ENCODE assay signal across 9 mouse cellular contexts in the genomic region with DNA sequence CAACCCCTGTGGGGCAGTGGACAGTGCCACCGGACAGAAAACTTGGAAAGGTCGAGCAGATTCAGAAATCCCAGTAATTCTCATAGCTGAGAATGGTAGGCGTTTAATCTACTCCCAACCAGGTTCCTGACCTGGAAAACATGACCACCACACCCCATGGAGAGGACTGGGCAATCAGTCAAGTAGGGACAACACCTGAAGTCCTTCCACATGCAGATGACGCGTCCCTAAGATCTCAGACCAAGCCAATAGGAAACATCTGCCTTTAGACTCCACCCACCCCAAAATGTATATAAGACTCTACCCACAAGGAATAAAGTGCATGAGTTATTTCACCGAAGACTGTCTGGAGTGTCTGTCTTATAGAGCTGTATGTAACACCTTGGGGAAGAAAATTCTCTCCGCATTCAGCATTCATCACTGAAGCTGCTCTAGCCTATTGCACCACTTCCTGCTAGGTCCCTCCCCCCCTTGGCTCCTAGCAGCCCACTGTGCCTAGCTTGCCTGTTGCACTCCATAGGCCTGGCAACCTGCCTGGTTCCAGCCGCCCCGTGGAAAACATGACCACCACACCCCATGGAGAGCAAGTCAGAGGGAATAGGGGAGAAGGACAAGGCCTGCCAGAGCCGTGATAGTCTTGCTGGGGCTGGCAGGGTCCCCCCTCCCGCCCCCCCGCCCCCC. TPM values are rescaled to one million over a fixed set of nuclear protein-coding genes. Genes with fewer than 3 reads are reported as not detected.
DNase-seq lines count a peak whose midpoint lies in the region; ATAC-seq lines count a peak whose summit lies in the region.
"Had no signal": no experiment of that assay in that cellular context is flagged by ENCODE, and none has a peak within 500 bp of the region (broad histone marks: within the 10 kb centered on the region; RNA-seq: fewer than 3 reads in every experiment).

No protein-coding gene starts in this region.

- peak overlapping the region; percentile 53 for H3K4me2 ChIP-seq in heart, embryonic 13.5 days
- peak overlapping the region; percentile 41 for H3K4me2 ChIP-seq in lung, embryonic 16.5 days (ENCODE audit: low read depth, low read length)
- H3K4me2 ChIP-seq in stomach, embryonic 15.5 days, result no peak overlapping the region
- H3K4me2 ChIP-seq: embryonic facial prominence, embryonic 15.5 days had no signal

- H3K9ac ChIP-seq in heart, embryonic 13.5 days, result no peak overlapping the region
- H3K9ac ChIP-seq in lung, embryonic 16.5 days (ENCODE audit: low read length), result no peak overlapping the region
- no peak overlapping the region for H3K9ac ChIP-seq in stomach, embryonic 15.5 days
- H3K9ac ChIP-seq: embryonic facial prominence, embryonic 15.5 days had no signal

- peak overlapping the region; percentile 84 for H3K27ac ChIP-seq in heart, embryonic 13.5 days (replicated peaks)
- H3K27ac ChIP-seq in lung, embryonic 16.5 days (ENCODE audit: low read length), result peak overlapping the region; percentile 71
- H3K27ac ChIP-seq in stomach, embryonic 15.5 days, result 0 out of 2 replicates have a peak overlapping the region, but pooled peaks have one; percentile 48
- H3K27ac ChIP-seq: embryonic facial prominence, embryonic 15.5 days had no signal

- DNase-seq in cerebellum, postnatal 36 days, result peak; percentile 18 to 24
- DNase-seq in cerebellum, adult 11 months, result no peak
- peak; percentile 67 for DNase-seq in adrenal gland, adult 8-10 months
- DNase-seq in kidney, postnatal 36 days, result peak; percentile 90 to 91

- H3K4me1 ChIP-seq in heart, embryonic 13.5 days, result peaks cover 43% of the 10 kb centered on the region
- H3K4me1 ChIP-seq in lung, embryonic 16.5 days (replicated peaks; ENCODE audit: control insufficient read depth, insufficient read depth, low read length), result peaks cover 28% of the 10 kb centered on the region
- peaks cover 4% of the 10 kb centered on the region; the same call in 1 of the 2 replicates for H3K4me1 ChIP-seq in stomach, embryonic 15.5 days

- H3K27me3 ChIP-seq in heart, embryonic 13.5 days (replicated peaks), result 0 out of 2 replicates have a peak, but pooled peaks cover 3% of the 10 kb centered on the region
- H3K27me3 ChIP-seq in lung, embryonic 16.5 days (ENCODE audit: control insufficient read depth, insufficient read depth, low read depth, low read length), result no peaks in the 10 kb centered on the region
- no peaks in the 10 kb centered on the region for H3K27me3 ChIP-seq in stomach, embryonic 15.5 days (replicated peaks)
- H3K27me3 ChIP-seq: embryonic facial prominence, embryonic 15.5 days had no signal

- H3K36me3 ChIP-seq in heart, embryonic 13.5 days, result no peaks in the 10 kb centered on the region
- no peaks in the 10 kb centered on the region for H3K36me3 ChIP-seq in lung, embryonic 16.5 days (ENCODE audit: control insufficient read depth, insufficient read depth, low read length)
- no peaks in the 10 kb centered on the region for H3K36me3 ChIP-seq in stomach, embryonic 15.5 days
- H3K36me3 ChIP-seq: embryonic facial prominence, embryonic 15.5 days had no signal

- H3K4me3 ChIP-seq in heart, embryonic 13.5 days, result peak overlapping the region; percentile 21; the same call in 1 of the 2 replicates
- no peak overlapping the region for H3K4me3 ChIP-seq in lung, embryonic 16.5 days (ENCODE audit: low read length)
- H3K4me3 ChIP-seq in stomach, embryonic 15.5 days (replicated peaks), result no peak overlapping the region
- H3K4me3 ChIP-seq: embryonic facial prominence, embryonic 15.5 days had no signal

- peak; percentile 58; the same call in 1 of the 2 replicates for ATAC-seq in heart, embryonic 13.5 days (ENCODE audit: extremely low read depth, insufficient number of reproducible peaks, low FRiP score, low TSS enrichment)
- ATAC-seq in lung, embryonic 16.5 days (ENCODE audit: low read depth), result peak; percentile 86
- peak; percentile 65; the same call in 1 of the 2 replicates for ATAC-seq in stomach, embryonic 15.5 days (ENCODE audit: insufficient read depth, low FRiP score, low read depth)
- ATAC-seq in erythroblast, adult 5-6 weeks (replicated peaks; ENCODE audit: low FRiP score, poor library complexity, severe bottlenecking), result no peak

- WGBS in heart, embryonic 13.5 days, result 41% methylated on average over 10 of the region's 12 CpGs
- 38% methylated on average over 10 of the region's 12 CpGs for WGBS in lung, embryonic 16.5 days
- 43% methylated on average over 11 of the region's 12 CpGs for WGBS in stomach, embryonic 15.5 days

- no peaks in the 10 kb centered on the region for H3K9me3 ChIP-seq in heart, embryonic 13.5 days
- H3K9me3 ChIP-seq in lung, embryonic 16.5 days (ENCODE audit: control insufficient read depth, low read length), result no peaks in the 10 kb centered on the region
- no peaks in the 10 kb centered on the region for H3K9me3 ChIP-seq in stomach, embryonic 15.5 days
- H3K9me3 ChIP-seq: embryonic facial prominence, embryonic 15.5 days had no signal

RNA-seq across cellular contexts. Expression of a gene that starts 10.9 kb away (rescaled TPM):
- total RNA-seq in adrenal gland, adult 8-10 months (2022), result not detected
- 1.2 and 1.6 TPM in 2 replicates for polyA plus RNA-seq in heart, embryonic 13.5 days (2015; fragmentation: Nextera tagmentation; extraction: Ambion mirVana)
- polyA plus RNA-seq in lung, embryonic 16.5 days (2015; fragmentation: Nextera tagmentation; extraction: Ambion mirVana), result 1.8 and 2.3 TPM in 2 replicates
- polyA plus RNA-seq in stomach, embryonic 15.5 days (2015; fragmentation: Nextera tagmentation; extraction: Ambion mirVana), result 2.7 and 3.1 TPM in 2 replicates
- total RNA-seq in erythroblast, adult 5-6 weeks (2015; ENCODE audit: low replicate concordance), result not detected in 2 replicates
- not detected in 2 replicates for total RNA-seq in erythroblast, adult 5-6 weeks (2017; ENCODE audit: low replicate concordance)

RNA-seq across cellular contexts. Expression of a gene that starts 18.7 kb away (rescaled TPM):
- 10 to 100 TPM; 20.6 to 34.2 (median 24.5) TPM for total RNA-seq in adrenal gland, adult 8-10 months (2022)
- polyA plus RNA-seq in heart, embryonic 13.5 days (2015; fragmentation: Nextera tagmentation; extraction: Ambion mirVana), result 15.7 TPM in 2 replicates
- polyA plus RNA-seq in lung, embryonic 16.5 days (2015; fragmentation: Nextera tagmentation; extraction: Ambion mirVana), result 23.9 and 26.1 TPM in 2 replicates
- 12.8 and 13.9 TPM in 2 replicates for polyA plus RNA-seq in stomach, embryonic 15.5 days (2015; fragmentation: Nextera tagmentation; extraction: Ambion mirVana)
- 0.42 TPM in 1 of 2 replicates, not detected in the other for total RNA-seq in erythroblast, adult 5-6 weeks (2015; ENCODE audit: low replicate concordance)
- total RNA-seq in erythroblast, adult 5-6 weeks (2017; ENCODE audit: low replicate concordance), result 1.9 TPM in 1 of 2 replicates, not detected in the other

RNA-seq across cellular contexts. Expression of a gene that starts 25.5 kb away (rescaled TPM):
- not detected for total RNA-seq in adrenal gland, adult 8-10 months (2022)
- polyA plus RNA-seq in heart, embryonic 13.5 days (2015; fragmentation: Nextera tagmentation; extraction: Ambion mirVana), result not detected in 2 replicates
- polyA plus RNA-seq in lung, embryonic 16.5 days (2015; fragmentation: Nextera tagmentation; extraction: Ambion mirVana), result not detected in 2 replicates
- polyA plus RNA-seq in stomach, embryonic 15.5 days (2015; fragmentation: Nextera tagmentation; extraction: Ambion mirVana), result 0.14 and 0.15 TPM in 2 replicates
- total RNA-seq in erythroblast, adult 5-6 weeks (2015; ENCODE audit: low replicate concordance), result not detected in 2 replicates
- not detected in 2 replicates for total RNA-seq in erythroblast, adult 5-6 weeks (2017; ENCODE audit: low replicate concordance)
- polyA plus RNA-seq: embryonic facial prominence, embryonic 15.5 days had no signal

RNA-seq across cellular contexts. Expression of a gene that starts 51.6 kb away (rescaled TPM):
- not detected for total RNA-seq in adrenal gland, adult 8-10 months (2022)
- polyA plus RNA-seq in heart, embryonic 13.5 days (2015; fragmentation: Nextera tagmentation; extraction: Ambion mirVana), result not detected in 2 replicates
- polyA plus RNA-seq in lung, embryonic 16.5 days (2015; fragmentation: Nextera tagmentation; extraction: Ambion mirVana), result not detected in 2 replicates
- polyA plus RNA-seq in stomach, embryonic 15.5 days (2015; fragmentation: Nextera tagmentation; extraction: Ambion mirVana), result not detected in 2 replicates
- not detected in 2 replicates for total RNA-seq in erythroblast, adult 5-6 weeks (2015; ENCODE audit: low replicate concordance)
- not detected in 2 replicates for total RNA-seq in erythroblast, adult 5-6 weeks (2017; ENCODE audit: low replicate concordance)
- polyA plus RNA-seq: embryonic facial prominence, embryonic 15.5 days had no signal

RNA-seq across cellular contexts. Expression of a gene that starts 51.9 kb away (rescaled TPM):
- not detected for total RNA-seq in adrenal gland, adult 8-10 months (2022)
- not detected in 2 replicates for polyA plus RNA-seq in heart, embryonic 13.5 days (2015; fragmentation: Nextera tagmentation; extraction: Ambion mirVana)
- 0.06 TPM in 1 of 2 replicates, not detected in the other for polyA plus RNA-seq in lung, embryonic 16.5 days (2015; fragmentation: Nextera tagmentation; extraction: Ambion mirVana)
- 0.64 and 1.1 TPM in 2 replicates for polyA plus RNA-seq in stomach, embryonic 15.5 days (2015; fragmentation: Nextera tagmentation; extraction: Ambion mirVana)
- total RNA-seq in erythroblast, adult 5-6 weeks (2015; ENCODE audit: low replicate concordance), result not detected in 2 replicates
- total RNA-seq in erythroblast, adult 5-6 weeks (2017; ENCODE audit: low replicate concordance), result 0.28 TPM in 1 of 2 replicates, not detected in the other
